Mouse (Mus musculus) CH12.LX (cell line): ENCODE results near the gene Dthd1.

Source experiments
- CTCF ChIP-seq, 2 experiments: IDR thresholded peaks in 1 of 2; conservative IDR thresholded peaks in 1 of 2; 2 replicates each; pipeline ENCODE4 v1.5.1; 2011 to 2012; ENCODE audit warnings: low read depth in 2 of 2, low read length in 2 of 2, improper control_type of control experiment in 1 of 2, inconsistent platforms in 1 of 2, mild to moderate bottlenecking in 1 of 2, moderate library complexity in 1 of 2
- POLR2A ChIP-seq: IDR thresholded peaks from 2 replicates; pipeline ENCODE4 v1.6.1; 2011; ENCODE audit warnings: low read depth, mild to moderate bottlenecking, improper control_type of control experiment, low read length
- ZKSCAN1 ChIP-seq: IDR thresholded peaks from 2 replicates; pipeline ENCODE4 v1.6.1; 2012; ENCODE audit warnings: low read depth, inconsistent platforms, low read length, improper control_type of control experiment, borderline replicate concordance

DNA sequence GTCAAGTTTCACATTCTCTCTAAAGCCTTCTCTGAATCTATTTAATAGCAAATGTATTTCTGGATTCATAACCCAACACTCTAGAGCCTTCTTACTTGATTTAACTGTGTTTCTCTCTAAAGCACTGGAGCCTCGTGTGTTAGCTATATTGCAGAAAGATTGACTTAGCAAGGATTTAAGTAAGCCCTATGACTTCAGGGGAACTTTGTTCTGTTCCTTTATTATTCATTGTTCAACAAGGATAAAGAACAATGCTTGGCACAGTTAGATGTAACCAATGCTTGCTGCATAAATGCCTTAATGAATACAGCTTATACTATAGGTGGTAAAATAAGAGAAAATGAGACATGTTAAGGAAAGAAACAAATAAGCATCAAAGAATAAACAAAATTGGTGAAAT lies 43.9 kb downstream of the Dthd1 start:
- TF ChIP-seq CTCF (conservative IDR thresholded peaks at IDR 0.05 in 1 of 2, IDR thresholded peaks at IDR 0.05 in 1 of 2; ENCODE audit: low read depth in 2 of 2, low read length in 2 of 2) (no peak), ZKSCAN1 (no peak), POLR2A (no peak)
